Mouse (Mus musculus): ENCODE measurements around the gene Kif26b. TPM values are rescaled to one million over a fixed set of nuclear protein-coding genes. Genes with fewer than 3 reads are reported as not detected.

Kif26b gene
- total RNA-seq, 2 experiments from 2014 or later = 22.6 to 26.2 TPM

DNA sequence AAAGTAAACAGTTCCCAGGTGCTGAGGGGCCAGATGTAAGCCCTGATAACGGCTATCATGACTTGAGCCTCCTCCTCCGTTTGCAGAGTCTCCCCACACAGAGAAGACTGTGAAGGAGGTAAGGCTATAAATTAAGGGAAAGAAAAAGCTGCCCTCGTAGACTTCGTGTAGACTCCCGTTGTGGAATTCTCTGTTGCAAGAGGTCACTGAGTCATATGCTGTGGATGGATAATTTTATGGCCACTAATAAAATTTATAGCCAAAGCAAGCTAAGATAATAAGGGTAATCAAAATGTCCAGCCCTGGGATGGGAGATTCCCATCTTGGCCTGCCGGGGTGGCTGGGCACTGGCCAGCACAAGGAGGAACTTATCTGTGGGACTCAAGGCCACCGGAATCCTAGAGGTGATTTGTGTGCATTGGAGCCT is 179.0 kb downstream of the Kif26b start:
- no peak for DNase-seq (ENCODE audit: extremely low spot score in 1 of 2, low spot score in 1 of 2)

DNA sequence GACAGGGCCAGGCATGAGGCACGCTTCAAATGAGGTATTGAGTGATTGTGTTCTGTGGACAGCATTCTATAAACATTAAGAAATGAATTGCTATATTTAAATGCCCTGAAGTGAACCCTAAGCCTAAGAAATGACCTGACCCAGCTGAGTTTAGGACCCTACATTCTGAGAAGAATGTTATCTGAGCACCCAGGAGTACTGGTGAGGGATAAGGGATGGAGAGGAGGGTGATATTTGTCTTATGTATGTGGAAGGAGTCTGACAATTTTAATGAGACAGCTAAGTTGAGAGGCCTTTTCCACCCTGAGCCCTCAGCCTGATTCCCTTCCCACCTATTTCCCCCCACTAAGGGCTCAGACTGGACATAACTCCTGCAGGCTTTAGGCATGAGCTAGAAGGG is 179.4 kb downstream of the Kif26b start:
- no peak for DNase-seq (ENCODE audit: extremely low spot score in 1 of 2, low spot score in 1 of 2)

DNA sequence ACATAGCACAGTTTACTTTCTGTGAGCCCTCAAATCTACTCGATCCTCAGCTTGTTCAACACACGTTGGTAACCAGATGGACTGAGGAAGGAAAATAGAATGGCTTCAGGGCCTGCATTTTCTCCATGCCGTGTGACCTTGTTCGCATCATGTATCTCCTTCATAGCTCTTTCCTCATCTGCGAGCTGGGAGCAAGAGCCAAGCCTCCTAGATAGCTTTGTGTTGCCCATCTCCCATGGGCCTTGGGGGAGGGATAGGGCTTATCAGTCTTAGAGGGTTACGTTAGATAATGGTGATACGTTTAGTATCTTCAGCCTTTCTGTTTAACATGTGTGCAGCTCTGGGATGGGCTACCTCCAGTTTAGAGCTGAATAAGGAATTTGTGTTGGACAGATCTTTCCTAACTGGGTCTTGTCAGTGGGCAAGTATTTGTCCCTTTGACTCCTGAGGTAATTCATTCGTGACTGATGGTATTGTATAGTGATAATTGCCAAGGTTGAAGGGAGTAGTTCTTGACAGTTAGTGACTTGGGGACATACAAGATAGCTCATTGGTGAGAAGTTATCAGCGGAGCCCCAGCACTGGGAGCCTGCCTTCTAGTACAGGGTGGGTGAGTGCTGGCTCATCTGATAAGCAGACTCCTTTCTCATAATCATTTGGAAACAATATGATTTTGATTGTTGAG is 183.4 kb downstream of the Kif26b start:
- DNase-seq (ENCODE audit: extremely low spot score in 1 of 2, low spot score in 1 of 2) = no peak

DNA sequence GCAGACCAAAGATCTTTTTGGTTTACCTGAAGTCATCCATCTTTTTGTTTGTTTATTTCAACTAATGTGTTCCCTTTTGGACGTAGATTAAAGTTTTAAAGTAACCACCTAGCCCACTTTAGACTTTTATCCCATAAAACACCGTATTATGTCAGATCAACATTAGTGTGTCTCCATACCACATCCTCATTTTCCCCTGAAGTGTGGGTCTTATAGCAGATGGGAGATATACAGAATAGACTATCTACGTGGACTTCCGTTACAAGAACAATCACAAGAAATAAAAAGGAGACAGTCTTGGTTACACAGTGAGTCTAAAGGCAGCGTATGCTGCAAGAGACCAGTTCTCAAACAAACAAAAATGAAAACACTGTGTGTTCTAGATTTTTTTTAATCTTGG is 185.3 kb downstream of the Kif26b start:
- no peak for DNase-seq (ENCODE audit: extremely low spot score in 1 of 2, low spot score in 1 of 2)

DNA sequence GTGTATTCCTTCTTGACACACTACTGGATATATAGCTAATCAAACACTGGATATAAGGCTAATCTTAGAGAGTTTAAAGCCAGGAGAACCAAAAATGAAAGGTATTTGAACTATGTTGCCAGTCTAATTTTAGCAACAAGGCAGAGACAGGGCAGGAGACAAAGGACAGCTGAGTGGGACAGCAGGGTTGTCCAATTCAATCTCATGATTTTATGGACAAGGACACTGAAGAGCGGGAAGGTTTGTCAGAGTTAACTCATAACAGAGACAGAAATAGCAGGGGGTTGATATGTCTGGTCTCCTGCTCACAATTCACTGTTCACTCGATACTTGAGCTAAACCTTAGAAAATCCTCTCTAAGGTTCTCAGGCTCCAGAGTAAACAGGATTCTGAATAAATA is 187.5 kb downstream of the Kif26b start:
- DNase-seq (ENCODE audit: extremely low spot score in 1 of 2, low spot score in 1 of 2) = no peak

DNA sequence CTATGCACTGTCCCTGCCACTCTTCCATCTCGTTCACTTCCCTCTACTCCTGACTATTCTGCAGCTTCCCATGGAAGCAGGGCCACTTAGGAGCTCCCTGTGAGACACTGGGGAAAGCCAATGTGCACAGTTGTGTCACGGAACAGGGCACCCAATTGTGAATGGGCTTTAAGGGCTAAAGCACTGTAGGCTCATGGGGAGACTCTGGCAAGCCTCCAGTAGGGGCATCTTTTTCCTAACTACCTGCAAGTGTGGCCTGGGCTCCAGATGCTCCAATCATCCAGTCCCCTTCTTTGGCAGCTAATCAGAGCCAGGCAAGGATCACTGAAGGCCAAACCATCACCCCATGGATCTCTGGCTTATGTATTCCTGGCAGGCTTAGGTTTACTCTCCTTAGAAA is 191.9 kb downstream of the Kif26b start:
- no peak for DNase-seq (ENCODE audit: extremely low spot score in 1 of 2, low spot score in 1 of 2)

DNA sequence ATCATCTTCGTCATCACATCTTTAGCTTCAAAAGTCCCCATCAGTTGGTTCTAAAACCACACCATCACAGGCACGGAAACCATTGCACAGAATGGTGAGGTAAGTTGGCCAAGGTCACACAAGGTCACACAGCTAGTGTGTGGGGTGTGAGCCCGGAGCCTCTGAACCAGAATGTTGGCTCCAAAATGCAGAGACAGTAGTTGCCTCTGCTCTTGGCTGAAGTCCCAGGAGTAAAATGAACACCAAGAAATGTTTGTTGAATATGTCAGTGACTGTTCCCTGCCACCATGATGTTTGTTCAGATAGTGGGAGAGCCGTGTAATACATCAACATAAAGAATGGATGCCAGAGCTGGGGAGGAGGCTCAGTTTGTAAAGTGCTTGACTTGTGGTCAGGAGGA is 193.9 kb downstream of the Kif26b start:
- DNase-seq (ENCODE audit: extremely low spot score in 1 of 2, low spot score in 1 of 2) = no peak

DNA sequence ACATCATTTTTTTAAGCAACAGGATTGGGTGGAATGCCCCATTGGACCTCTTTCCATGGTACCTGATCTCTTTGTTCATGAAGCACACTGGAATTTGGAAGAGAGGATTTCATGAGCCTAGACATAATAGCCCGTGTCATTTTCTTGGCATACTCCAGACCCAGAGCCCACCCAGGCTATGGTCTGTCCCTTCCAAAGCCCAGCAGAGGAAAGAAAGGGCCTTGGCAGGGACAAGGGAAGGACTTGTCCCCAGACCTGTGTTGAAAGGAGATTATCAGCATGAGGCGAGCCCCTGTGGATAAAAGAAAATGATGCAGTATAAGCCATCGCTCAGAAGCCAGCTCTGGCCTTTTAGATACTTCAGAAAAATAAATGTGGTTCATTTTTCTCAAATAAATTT is 196.6 kb downstream of the Kif26b start:
- no peak for DNase-seq (ENCODE audit: extremely low spot score in 1 of 2, low spot score in 1 of 2)

DNA sequence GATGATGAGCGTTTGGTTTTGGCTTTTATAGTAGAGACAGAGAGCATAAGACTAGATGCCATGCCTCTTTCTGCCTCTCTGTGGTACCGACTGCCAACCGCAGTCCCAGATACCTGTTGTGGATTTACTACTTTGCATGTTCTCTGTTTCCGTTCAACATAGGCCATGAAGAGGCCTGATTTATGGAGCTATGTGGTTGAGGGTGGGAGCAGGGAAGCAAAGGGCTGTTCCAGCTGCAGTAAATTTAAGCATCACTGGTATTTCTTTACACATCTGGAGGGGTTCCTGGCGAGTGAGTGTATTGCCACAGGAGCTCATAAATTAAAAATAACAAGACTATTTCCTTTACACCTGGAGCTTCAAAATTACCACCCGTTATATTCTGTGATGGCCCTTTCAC is 199.3 kb downstream of the Kif26b start:
- no peak for DNase-seq (ENCODE audit: extremely low spot score in 1 of 2, low spot score in 1 of 2)

DNA sequence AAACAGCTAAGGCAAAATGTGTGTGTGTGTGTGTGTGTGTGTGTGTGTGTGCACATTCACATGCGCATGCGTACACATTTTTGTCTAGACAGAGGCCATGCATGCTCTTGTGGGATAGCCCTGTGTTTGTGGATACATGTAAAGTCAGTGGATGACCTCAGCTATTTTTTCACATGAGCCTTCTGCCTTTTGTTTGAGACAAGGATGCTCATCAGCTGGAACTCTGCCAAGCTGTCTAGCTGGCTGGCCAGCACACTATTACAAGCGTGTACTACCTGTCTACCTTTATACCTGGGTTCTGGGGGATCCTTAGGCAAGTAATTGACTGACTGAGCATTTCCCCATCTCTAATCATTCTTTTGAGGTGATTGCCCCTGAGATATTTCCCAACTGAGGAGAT is 201.3 kb downstream of the Kif26b start:
- no peak for DNase-seq (ENCODE audit: extremely low spot score in 1 of 2, low spot score in 1 of 2)

DNA sequence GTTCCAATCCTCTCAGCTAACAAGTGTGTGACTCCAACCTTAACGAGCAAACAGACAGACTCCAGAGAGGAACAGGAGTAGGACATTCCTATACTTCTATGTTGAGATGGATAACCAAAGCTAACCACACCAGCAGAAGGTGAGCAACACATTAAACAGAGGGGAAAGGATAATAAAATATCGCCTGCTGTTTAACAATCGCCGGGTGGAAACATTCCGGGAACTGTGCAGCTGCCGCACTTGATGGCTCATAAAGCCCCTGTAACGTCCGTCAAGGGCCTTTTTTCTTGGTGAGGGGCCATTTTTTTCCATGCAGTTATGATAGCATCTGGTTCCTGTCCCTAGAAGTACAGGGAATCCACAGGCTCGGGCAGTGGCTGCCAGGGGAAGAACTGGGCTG is 204.1 kb downstream of the Kif26b start:
- no peak for DNase-seq (ENCODE audit: extremely low spot score in 1 of 2, low spot score in 1 of 2)

DNA sequence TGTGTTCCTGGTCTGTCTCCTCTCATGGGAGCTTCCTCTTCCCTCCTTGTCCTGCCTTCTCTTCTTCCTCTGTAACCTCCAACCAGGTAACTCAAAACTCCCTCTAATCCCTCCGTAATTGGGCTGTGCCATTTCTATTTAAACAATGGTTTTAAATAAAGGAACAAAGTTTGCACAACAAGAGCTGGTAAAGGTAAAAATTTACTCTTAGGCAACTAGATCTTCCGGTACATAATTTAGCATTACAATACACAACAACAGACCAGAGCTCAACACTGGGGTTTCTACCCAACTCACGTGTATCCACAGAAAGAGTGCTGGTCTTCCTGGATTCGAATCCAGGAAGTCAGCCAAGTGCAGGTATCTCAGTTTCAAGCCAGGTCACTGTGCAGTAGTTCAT is 205.7 kb downstream of the Kif26b start:
- no peak for DNase-seq (ENCODE audit: extremely low spot score in 1 of 2, low spot score in 1 of 2)

DNA sequence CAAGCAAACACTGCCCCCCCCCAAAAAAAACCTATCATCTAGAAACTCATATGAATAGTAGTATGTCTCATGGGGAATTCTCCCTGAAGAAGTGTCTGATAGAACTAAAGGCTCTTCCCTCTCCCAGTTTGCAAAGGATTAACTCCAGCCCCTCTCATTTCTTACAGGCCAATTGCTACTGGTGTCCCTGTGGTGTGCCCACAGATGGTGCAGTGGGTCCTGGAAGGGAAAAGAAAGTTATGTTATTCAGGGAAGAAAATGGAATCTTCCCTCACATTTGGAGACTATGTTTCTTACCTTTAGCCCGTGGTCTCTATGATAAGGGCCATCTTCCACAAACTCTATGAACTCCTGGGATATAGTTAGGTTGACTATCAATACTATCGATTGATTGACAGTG is 208.0 kb downstream of the Kif26b start:
- DNase-seq (ENCODE audit: extremely low spot score in 1 of 2, low spot score in 1 of 2) = no peak

DNA sequence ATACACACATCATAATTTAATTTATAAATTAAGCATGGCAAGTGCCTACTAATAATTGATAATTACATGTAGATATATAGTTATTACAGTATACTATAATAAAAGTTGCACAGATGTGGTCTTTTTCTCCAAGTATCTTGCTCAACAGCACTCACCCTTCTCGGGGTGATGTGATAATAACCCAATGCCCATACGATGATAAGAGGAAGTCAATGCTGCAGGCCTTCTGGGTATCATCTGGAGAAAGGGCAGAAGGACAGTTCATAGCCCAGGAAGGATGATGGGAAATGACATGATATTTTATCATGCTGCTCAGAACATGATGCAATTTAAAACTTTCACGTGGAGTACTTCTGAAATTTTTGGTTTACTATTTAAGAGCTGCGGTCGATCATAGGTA is 214.9 kb downstream of the Kif26b start:
- DNase-seq (ENCODE audit: extremely low spot score in 1 of 2, low spot score in 1 of 2) = no peak

DNA sequence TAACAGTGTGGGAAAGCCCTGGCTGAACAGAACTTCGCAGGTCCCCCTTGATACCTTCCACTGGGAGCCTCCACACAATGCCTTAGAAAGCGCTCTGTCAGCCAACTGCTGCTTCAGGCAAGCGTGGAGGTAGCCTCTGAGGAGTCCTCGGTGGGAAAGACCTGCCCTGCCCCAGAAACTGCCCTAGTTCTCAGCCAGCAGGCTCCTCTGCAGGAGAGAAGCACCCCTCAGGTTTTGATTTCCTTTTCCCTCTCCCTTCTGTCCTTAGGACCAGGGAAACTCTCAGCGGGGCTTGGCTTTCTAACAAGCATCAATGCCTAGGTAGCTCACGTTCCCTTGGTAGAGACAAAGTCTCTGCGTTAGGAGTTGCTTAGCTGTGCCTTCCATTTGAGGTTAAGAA is 215.6 kb downstream of the Kif26b start:
- DNase-seq (ENCODE audit: extremely low spot score in 1 of 2, low spot score in 1 of 2) = no peak

DNA sequence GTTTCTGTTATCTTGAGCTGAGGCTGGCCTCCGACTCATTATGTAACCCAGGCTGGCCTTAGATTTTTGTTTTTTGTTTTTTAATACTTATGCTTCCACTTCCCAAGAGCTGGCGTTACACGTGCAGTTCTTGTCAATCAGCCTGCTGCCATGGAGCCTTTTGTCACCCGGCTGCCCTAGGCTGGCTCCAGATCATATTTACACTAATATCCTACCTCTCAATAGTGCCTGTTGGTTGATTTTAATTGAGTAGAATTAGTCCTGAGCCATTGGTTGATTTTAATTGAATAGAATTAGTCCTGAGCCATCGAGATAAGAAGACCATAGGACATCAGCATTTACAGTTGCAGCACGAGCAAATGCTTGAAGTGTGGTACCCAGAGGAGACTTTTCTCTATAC is 216.0 kb downstream of the Kif26b start:
- DNase-seq (ENCODE audit: extremely low spot score in 1 of 2, low spot score in 1 of 2) = no peak

DNA sequence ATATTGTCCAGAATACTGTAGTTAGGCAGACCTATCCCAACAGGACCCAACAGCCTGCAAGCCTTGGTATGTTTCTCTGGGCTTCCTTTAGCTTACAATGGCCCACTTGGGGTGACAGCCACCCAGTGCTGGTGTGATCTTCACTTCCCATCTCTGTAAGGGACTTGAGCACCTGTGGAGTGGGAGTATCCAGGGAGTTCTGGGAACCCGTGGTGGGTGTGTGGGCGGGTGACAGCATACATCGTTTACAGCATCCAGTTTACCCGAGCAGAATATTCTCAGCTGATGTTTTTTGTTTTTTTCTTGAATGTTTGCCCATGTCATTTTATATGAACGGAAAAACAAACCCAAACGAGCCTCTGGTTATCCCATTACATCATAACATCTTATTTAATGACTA is 216.5 kb downstream of the Kif26b start:
- DNase-seq (ENCODE audit: extremely low spot score in 1 of 2, low spot score in 1 of 2) = peak in 1 of 2 experiments; percentile 28

DNA sequence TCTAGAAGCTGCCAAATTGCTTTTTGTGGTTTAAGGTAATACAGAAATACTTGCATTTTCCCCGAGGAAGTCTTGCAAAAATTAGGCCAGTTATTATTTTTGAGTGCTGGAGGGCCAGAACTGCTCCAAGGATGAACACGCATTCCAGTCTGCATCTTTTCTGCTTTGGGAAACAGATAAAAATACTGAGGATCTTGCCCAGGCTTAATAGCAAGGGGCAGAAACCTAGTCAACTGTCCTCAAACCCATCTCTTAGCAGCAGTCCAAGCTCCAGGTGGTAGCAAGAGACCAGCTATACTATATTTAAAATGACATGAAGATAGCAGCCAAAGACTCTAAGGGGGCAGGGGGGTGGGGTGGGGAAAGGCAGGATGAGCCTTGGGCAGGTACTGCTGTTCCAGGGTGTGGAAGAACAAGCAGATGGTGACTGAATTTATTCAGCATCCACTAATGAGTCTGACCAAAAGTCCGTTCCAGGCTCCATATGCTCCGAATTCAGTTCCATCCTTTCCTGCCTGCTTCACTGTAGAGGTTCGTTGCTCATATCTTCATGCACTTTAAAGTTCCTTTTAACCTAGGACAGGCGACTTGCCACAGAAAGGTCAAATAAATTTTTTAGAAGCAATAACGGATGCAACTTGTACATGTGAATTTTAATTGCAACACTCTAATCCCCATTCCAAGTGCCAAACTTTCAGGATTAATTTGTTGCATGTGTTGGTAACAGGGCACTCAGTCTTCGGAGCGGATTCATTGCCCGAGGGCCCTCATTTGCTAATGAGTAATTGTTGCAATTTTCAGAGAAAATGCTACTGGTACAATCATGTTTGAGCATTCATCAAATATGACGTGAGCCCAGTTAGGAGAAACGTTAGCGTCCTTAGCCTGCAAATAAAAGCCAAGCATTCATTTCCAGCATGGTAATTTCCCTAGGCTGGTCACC is 218.6 kb downstream of the Kif26b start:
- no peak for DNase-seq (ENCODE audit: extremely low spot score in 1 of 2, low spot score in 1 of 2)

DNA sequence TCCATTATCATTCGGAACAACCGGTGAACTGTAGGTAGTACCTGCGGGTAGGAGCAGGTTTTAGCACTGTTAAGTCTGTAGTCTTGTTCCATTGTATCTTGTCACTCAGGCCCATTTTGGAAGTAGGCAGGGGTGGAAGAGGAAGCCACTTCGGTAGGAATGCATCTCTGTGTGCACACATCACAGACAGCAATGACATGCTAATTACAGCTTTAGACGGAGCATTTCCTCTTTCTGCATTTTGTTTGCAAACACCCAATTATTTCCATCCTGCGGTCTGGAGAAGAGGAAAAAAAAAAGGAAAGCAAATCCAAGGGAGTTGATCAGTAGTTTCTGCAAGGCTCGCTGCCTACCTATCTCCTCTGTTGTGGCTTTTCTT is 219.3 kb downstream of the Kif26b start:
- no peak for DNase-seq (ENCODE audit: extremely low spot score in 1 of 2, low spot score in 1 of 2)

DNA sequence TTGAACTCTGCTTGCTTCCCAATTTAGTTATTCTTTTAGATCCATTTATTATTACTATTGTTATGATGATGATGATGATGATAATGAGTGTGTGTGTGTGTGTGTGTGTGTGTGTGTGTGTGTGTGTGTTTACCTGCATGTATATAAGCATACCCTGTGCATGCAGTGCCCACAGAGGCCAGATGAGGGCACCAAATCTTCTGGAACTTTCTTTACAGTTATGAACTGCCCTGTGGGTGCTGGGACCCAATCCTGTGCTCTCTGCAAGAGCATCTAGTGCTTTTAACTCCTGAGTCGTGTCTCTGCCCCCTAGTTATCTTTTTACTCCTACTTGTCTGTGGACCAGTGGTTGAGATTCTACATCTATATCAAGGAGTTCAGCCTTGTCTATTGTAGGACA is 219.7 kb downstream of the Kif26b start:
- DNase-seq (ENCODE audit: extremely low spot score in 1 of 2, low spot score in 1 of 2) = no peak

DNA sequence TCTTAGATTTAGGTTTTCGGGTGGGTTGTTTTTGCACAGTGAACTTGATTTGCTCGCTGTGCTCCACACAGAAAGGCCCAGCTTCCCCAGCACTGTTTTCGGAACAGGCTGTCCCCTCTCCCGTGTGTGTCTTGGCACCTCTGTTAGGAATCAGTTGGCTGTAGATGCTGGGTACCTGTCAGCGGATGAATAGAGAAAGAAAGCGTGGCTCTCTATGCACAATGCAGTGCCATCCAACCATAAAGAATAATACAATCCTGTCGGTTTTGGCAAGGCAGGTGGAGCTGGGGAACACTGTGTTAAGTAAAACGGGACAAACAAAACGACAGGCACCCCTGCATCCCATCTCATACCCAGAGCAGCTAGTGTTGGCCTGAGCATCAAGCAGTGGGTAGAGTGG is 220.9 kb downstream of the Kif26b start:
- DNase-seq (ENCODE audit: extremely low spot score in 1 of 2, low spot score in 1 of 2) = no peak

DNA sequence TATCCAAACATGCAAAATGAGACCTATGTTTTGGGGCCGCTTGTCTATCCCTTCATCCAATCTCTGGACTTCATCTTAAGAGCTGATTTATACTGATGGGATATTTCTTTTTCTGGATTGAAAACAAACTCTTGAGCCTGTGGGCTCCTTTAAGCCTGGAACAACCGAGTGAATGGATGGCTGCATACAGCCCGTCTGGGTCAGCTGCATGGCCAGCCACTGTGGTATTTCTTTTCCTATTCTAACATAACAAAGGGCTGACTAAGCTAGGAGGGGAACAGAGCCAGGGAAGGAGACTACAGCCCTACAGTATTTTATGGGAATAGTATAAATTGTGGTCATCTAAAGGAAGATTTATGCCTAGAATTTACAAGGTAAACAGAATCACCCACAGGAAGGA is 229.5 kb downstream of the Kif26b start:
- DNase-seq (ENCODE audit: extremely low spot score in 1 of 2, low spot score in 1 of 2) = no peak
